Mouse (Mus musculus): ENCODE data around the gene G6pc3. TPM values are rescaled to one million over a fixed set of nuclear protein-coding genes. Genes with fewer than 3 reads are reported as not detected.
"Not testable (repeated sequence)": the region's sequence is repeated elsewhere in the genome, so short reads cannot be mapped to it uniquely, and the experiment has no call there.

G6pc3 gene
- total and polyA plus RNA-seq, 2 experiments from 2014 or later = 46.2 to 70.1 TPM

DNA sequence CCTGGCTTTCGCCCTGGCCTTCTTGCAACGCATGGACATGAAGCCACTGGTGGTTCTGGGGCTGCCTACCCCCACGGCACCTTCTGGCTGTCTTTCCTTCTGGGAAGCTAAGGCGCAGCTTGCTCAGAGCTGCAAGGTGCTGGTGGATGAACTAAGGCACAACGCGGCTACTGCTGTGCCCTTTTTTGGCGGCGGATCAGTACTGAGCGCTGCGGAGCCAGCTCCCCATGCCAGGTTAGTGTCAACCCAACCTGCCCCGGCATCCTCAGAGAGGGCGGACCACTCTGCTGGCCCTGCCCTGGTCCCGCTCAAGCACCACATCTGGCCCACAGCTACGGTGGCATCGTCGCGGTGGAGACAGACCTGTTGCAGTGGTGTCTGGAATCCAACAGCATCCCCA, 42.9 kb upstream of the G6pc3 start:
- Histone ChIP-seq H3K4me2 (ENCODE audit: low read depth, low read length) (no peak overlapping the region), H3K9me3 (ENCODE audit: low read length) (no peaks in the 10 kb centered on the region), H3K36me3 (ENCODE audit: insufficient read depth, low read length) (no peaks in the 10 kb centered on the region), H3K27me3 (ENCODE audit: insufficient read depth, low read length) (peaks cover 51% of the 10 kb centered on the region), H3K4me3 (ENCODE audit: low read length) (no peak overlapping the region), H3K9ac (replicated peaks; ENCODE audit: low read length) (no peak overlapping the region), H3K4me1 (ENCODE audit: insufficient read depth, low read length) (no peaks in the 10 kb centered on the region), H3K27ac (no peak overlapping the region)
- no peak for TF ChIP-seq CTCF (IDR thresholded peaks at IDR 0.05; ENCODE audit: low read depth)
- no peak for DNase-seq (ENCODE audit: low spot score)
- no peak for ATAC-seq
- 12% methylated on average over 17 of the region's 17 CpGs for WGBS

DNA sequence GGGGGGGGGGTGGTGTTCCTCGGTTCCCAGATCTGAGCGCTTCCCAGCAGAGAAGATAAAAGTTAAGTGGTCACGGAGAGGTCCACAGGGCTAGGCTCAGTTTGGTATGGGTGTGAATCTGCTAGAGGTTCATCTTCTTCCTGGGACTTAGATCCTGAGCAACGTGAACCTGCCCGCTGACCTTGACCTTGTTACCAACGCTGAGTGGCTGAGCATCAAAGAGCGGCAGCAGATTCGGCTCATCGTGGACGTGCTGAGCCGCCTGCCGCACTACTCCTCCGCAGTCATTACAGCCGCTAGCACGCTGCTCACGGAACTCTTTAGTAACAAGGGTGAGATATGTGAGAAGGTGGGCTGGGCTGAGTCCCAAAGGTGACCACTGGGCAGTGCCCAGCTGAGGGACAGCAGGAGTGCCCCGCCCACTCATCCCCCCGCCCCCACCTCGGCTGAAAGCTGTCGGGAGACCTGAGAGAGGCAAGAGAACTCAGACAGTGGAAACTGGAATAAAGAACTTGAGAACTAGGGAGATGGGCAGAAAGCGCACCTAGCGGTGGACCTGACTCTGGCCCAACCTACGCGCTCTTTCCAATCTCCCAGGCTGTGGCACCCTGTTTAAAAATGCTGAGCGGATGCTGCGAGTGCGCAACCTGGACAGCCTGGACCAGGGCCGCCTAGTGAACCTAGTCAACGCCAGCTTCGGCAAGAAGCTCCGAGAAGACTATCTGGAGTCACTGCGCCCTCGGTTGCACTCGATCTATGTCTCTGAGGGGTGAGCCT, 42.0 kb upstream of the G6pc3 start:
- Histone ChIP-seq H3K27me3 (ENCODE audit: insufficient read depth, low read length) (peaks cover 51% of the 10 kb centered on the region), H3K4me2 (ENCODE audit: low read depth, low read length) (no peak overlapping the region), H3K36me3 (ENCODE audit: insufficient read depth, low read length) (no peaks in the 10 kb centered on the region), H3K9me3 (ENCODE audit: low read length) (no peaks in the 10 kb centered on the region), H3K4me1 (ENCODE audit: insufficient read depth, low read length) (no peaks in the 10 kb centered on the region), H3K4me3 (ENCODE audit: low read length) (no peak overlapping the region), H3K27ac (no peak overlapping the region), H3K9ac (replicated peaks; ENCODE audit: low read length) (no peak overlapping the region)
- no peak for DNase-seq (ENCODE audit: low spot score)
- ATAC-seq = no peak
- WGBS = 17% methylated on average over 34 of the region's 34 CpGs
- TF ChIP-seq CTCF (IDR thresholded peaks at IDR 0.05; ENCODE audit: low read depth) = peak; percentile 31

DNA sequence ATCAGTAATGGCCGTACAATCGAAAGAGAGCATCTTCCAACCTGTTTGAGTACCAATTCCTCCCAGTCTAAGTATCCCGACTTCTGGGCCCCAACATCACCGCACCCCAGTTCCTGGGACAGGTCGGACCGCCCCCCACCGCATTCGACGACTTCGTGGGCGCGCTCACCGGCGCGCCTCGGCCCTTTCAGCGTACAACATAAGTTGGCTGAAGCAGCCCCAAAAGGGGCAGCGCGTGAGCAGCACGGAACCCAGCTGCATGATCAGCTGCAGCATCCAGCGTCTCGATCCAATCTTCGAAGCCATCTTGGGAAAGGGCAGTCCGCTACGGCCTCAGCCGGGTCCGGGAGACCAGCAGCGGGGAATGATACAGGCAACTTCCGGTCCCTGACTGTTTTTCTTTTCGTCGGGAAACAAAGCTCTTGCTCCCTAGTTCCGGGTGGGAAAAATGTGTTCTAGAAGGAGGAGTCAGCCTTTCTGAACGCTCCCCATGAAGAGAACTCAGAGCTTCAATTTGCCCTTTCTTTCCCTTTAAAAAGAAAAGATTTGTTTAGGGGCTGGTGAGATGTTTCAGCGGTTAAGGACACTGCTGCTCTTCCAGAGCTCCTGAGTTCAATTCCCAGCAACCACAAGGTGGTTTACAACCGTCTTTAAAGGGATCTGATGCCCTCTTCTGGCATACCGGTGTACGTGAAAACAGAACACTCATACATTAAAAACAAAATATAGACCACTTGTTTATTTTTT, 33.2 kb upstream of the G6pc3 start, which contains the start of gene Tmem101:
Gene Tmem101, minus strand, starts transcription at position 366 of the 747 bp plus-strand sequence.
- Histone ChIP-seq H3K9me3 (ENCODE audit: low read length) (no peaks in the 10 kb centered on the region), H3K4me3 (ENCODE audit: low read length) (peak within 1 kb of the TSS; percentile 81), H3K27ac (peak within 1 kb of the TSS; percentile 74), H3K4me1 (ENCODE audit: insufficient read depth, low read length) (peaks cover 7% of the 10 kb centered on the region), H3K4me2 (ENCODE audit: low read depth, low read length) (peak within 1 kb of the TSS; percentile 97), H3K36me3 (ENCODE audit: insufficient read depth, low read length) (no peaks in the 10 kb centered on the region), H3K9ac (replicated peaks; ENCODE audit: low read length) (peak within 1 kb of the TSS; percentile 67), H3K27me3 (ENCODE audit: insufficient read depth, low read length) (no peaks in the 10 kb centered on the region)
- DNase-seq (ENCODE audit: low spot score) = peak; percentile 96
- under 1% methylated on average over 37 of the region's 37 CpGs for WGBS
- ATAC-seq = peak; percentile 92
- peak; percentile 54 for TF ChIP-seq CTCF (IDR thresholded peaks at IDR 0.05; ENCODE audit: low read depth)

DNA sequence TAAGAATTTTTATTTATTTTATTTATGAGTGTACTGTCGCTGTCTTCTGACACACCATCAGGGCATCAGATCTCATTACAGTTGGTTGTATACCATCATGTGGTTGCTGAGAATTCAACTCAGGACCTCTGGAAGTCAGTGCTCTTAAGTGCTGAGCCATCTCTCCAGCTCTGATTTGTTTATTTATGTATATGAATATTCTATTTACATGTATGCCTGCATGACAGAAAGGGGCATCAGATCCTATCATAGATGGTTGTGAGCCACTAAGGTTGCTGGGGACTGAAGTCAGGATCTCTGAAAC, 32.7 kb upstream of the G6pc3 start:
- ATAC-seq = no peak; the same call in 1 of the 2 replicates

DNA sequence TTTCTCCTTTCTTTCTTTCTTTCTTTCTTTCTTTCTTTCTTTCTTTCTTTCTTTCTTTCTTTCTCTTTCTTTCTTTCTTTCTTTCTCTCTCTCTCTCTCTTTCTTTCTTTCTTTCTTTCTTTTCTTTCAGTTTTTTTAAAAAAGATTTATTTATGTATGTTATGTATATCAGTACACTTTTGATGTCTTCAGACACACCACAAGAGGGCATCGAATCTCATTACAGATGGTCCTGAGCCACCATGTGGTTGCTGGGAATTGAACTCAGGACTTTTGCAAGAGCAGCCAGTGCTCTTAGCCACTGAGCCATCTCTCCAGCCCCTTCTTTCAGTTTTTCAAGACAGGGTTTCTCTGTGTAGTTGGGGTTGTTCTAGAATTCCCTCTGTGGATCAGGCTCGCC, 31.4 kb upstream of the G6pc3 start:
- ATAC-seq = not testable (repeated sequence)
- WGBS = 71% methylated on average over 2 of the region's 2 CpGs

More for the DNA sequence above, 32.7 kb upstream of the G6pc3 start:
- Histone ChIP-seq H3K9me3 (ENCODE audit: low read length) (no peaks in the 10 kb centered on the region), H3K9ac (replicated peaks; ENCODE audit: low read length) (no peak overlapping the region), H3K4me2 (ENCODE audit: low read depth, low read length) (peak overlapping the region; percentile 97; the same call in 1 of the 2 replicates), H3K36me3 (ENCODE audit: insufficient read depth, low read length) (0 out of 2 replicates have a peak, but pooled peaks cover 3% of the 10 kb centered on the region), H3K27me3 (ENCODE audit: insufficient read depth, low read length) (no peaks in the 10 kb centered on the region), H3K4me1 (ENCODE audit: insufficient read depth, low read length) (peaks cover 7% of the 10 kb centered on the region), H3K27ac (no peak overlapping the region), H3K4me3 (ENCODE audit: low read length) (no peak overlapping the region)
- 7% methylated on average over 1 of the region's 1 CpGs for WGBS
- TF ChIP-seq CTCF (IDR thresholded peaks at IDR 0.05; ENCODE audit: low read depth) = no peak
- DNase-seq (ENCODE audit: low spot score) = no peak

DNA sequence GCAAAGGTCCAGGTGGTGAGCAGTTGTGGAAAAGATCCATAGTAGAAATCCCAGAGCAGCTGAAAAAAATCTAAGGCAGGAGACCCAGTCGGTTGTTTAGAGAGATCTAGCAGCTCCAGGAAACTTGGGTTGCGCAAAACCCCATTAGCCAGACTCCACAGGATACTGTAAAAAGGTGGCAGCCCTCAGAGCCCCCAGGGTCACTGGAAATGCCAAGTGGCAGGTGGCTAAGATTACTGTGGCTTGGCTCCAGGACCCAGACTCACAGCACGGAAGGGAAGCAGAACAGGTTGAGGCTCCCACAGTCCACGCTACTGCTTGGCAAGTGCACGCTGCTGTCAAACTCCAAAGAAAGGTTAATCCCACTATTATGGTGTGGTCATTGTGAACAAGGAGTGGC, 29.6 kb upstream of the G6pc3 start:
- ATAC-seq = no peak
- Histone ChIP-seq H3K27ac (no peak overlapping the region), H3K4me1 (ENCODE audit: insufficient read depth, low read length) (peaks cover 7% of the 10 kb centered on the region), H3K9me3 (ENCODE audit: low read length) (no peaks in the 10 kb centered on the region), H3K36me3 (ENCODE audit: insufficient read depth, low read length) (peaks cover 23% of the 10 kb centered on the region), H3K4me3 (ENCODE audit: low read length) (no peak overlapping the region), H3K27me3 (ENCODE audit: insufficient read depth, low read length) (no peaks in the 10 kb centered on the region), H3K9ac (replicated peaks; ENCODE audit: low read length) (no peak overlapping the region), H3K4me2 (ENCODE audit: low read depth, low read length) (no peak overlapping the region)
- DNase-seq (ENCODE audit: low spot score) = no peak
- WGBS = 59% methylated on average over 5 of the region's 5 CpGs
- TF ChIP-seq CTCF (IDR thresholded peaks at IDR 0.05; ENCODE audit: low read depth) = no peak

More for the DNA sequence above, 31.4 kb upstream of the G6pc3 start:
- H3K9ac ChIP-seq (replicated peaks; ENCODE audit: low read length); DNase-seq (ENCODE audit: low spot score); H3K36me3 ChIP-seq (ENCODE audit: insufficient read depth, low read length); H3K27me3 ChIP-seq (ENCODE audit: insufficient read depth, low read length); H3K9me3 ChIP-seq (ENCODE audit: low read length); H3K4me1 ChIP-seq (ENCODE audit: insufficient read depth, low read length); H3K4me3 ChIP-seq (ENCODE audit: low read length); H3K4me2 ChIP-seq (ENCODE audit: low read depth, low read length); H3K27ac ChIP-seq: not testable (repeated sequence)

All from hindbrain, postnatal 0 days (tissue).